Mouse (Mus musculus): ENCODE measurements around the gene Gnb5. TPM values are rescaled to one million over a fixed set of nuclear protein-coding genes. Genes with fewer than 3 reads are reported as not detected.

Gene Gnb5
- polyA plus RNA-seq, 1 experiment, result 5.2 TPM

DNA sequence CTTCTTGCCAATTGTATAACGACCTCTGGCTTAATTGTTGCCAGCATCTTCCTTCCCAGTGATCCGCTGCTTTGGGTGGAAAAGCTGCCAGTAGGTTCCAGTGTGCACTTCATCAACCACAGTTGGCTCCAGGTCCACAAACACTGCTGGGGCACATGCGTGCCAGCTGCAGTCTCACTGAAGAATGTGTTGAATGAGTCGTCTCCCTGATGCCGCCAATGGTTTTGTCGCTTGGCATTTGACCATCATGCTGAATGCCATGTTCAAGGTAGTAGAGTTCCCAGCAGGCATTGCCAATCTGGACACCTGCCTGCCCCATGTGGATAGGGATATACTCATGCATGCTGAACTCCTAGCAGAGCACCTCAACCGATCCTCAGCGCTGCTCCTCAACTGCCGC lies 69.5 kb downstream of the Gnb5 start:
- TF ChIP-seq CTCF (IDR thresholded peaks at IDR 0.05; ENCODE audit: control insufficient read depth, insufficient read depth, low read length) (no peak), POLR2A (IDR thresholded peaks at IDR 0.05; ENCODE audit: borderline replicate concordance, control insufficient read depth, low read depth, low read length) (no peak)
- 93% methylated on average over 9 of the region's 9 CpGs for WGBS

GRCm38 (mm10) chr9:75376428-75376827 lies 70.3 kb downstream of the Gnb5 start:
- WGBS, result 81% methylated on average over 1 of the region's 1 CpGs

More for the DNA sequence above, 69.5 kb downstream of the Gnb5 start:
- Histone ChIP-seq H3K27ac (ENCODE audit: control insufficient read depth, insufficient read depth, low read depth, low read length, poor library complexity) (no peak overlapping the region), H3K4me1 (ENCODE audit: control insufficient read depth, insufficient read depth, low read length) (no peaks in the 10 kb centered on the region), H3K4me3 (replicated peaks; ENCODE audit: control insufficient read depth, low read depth, low read length) (no peak overlapping the region)

DNA sequence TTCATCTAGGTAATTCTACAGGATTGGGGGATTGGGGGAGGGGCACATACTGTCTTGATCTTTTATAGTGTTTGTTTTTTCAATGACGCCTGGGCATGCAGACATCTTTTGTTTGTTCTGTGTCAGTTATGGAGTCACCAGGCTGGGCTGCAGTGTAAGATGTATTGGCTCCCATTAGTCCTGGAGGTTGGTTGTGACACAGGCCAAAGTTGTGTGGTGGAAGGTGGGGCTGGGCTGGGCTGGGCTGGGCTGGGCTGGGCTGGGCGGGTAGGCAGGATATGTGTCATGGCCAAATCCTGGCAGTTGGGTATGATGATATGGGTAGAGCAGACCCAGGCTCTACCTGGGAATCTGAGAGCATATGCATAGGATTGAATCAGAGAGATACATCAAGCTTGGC lies 72.7 kb downstream of the Gnb5 start:
- WGBS, result 67% methylated on average over 2 of the region's 2 CpGs
- no peak overlapping the region for H3K27ac ChIP-seq (ENCODE audit: control insufficient read depth, insufficient read depth, low read depth, low read length, poor library complexity)
- no peaks in the 10 kb centered on the region for H3K4me1 ChIP-seq (ENCODE audit: control insufficient read depth, insufficient read depth, low read length)
- TF ChIP-seq CTCF (IDR thresholded peaks at IDR 0.05; ENCODE audit: control insufficient read depth, insufficient read depth, low read length) (no peak), POLR2A (IDR thresholded peaks at IDR 0.05; ENCODE audit: borderline replicate concordance, control insufficient read depth, low read depth, low read length) (no peak)
- H3K4me3 ChIP-seq (replicated peaks; ENCODE audit: control insufficient read depth, low read depth, low read length), result no peak overlapping the region

More at GRCm38 (mm10) chr9:75376428-75376827, 70.3 kb downstream of the Gnb5 start:
- no peak overlapping the region for H3K27ac ChIP-seq (ENCODE audit: control insufficient read depth, insufficient read depth, low read depth, low read length, poor library complexity)
- no peak overlapping the region for H3K4me3 ChIP-seq (replicated peaks; ENCODE audit: control insufficient read depth, low read depth, low read length)
- TF ChIP-seq POLR2A (IDR thresholded peaks at IDR 0.05; ENCODE audit: borderline replicate concordance, control insufficient read depth, low read depth, low read length), result no peak
- no peak for TF ChIP-seq CTCF (IDR thresholded peaks at IDR 0.05; ENCODE audit: control insufficient read depth, insufficient read depth, low read length)
- H3K4me1 ChIP-seq (ENCODE audit: control insufficient read depth, insufficient read depth, low read length), result no peaks in the 10 kb centered on the region

DNA sequence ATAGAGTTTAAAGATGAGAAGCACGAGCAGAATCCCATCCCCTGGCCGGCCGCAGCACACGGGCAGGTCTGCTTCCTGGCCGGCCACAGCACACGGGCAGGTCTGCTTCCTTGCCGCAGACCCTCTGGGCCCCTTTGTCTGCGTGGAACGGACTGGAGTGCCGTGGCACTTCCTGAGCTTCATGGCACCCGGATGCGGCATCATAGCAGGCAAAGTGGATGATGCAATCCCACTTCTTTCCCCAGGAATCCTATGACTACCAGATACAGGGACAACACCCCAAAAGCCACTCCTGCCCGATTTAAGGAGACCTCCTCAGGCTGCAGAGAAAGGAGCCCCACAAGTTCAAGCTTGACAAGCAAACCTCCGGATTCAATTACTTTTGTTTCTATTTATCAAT lies 76.7 kb downstream of the Gnb5 start:
- 84% methylated on average over 14 of the region's 14 CpGs for WGBS
- Histone ChIP-seq H3K4me3 (replicated peaks; ENCODE audit: control insufficient read depth, low read depth, low read length) (no peak overlapping the region), H3K4me1 (ENCODE audit: control insufficient read depth, insufficient read depth, low read length) (no peaks in the 10 kb centered on the region; the same call in 1 of the 2 replicates), H3K27ac (ENCODE audit: control insufficient read depth, insufficient read depth, low read depth, low read length, poor library complexity) (no peak overlapping the region)
- no peak for TF ChIP-seq POLR2A (IDR thresholded peaks at IDR 0.05; ENCODE audit: borderline replicate concordance, control insufficient read depth, low read depth, low read length)

DNA sequence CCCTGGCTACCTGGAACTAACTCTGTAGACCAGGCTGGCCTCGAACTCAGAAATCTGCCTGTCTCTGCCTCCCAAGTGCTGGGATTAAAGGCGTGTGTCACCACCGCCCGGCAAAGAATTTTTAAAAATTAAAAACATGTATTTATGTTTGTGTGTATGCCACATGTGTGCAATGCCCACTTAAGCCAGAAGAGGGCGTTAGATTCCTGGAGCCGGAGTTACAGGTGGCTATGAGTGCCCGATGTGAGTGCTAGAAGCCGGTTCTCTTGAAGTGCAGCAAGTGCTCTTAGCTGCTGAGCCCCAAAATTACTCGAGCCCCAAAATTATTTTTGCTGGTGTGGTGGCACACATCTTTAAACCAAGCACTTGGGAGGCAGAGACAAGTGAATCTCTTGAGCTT lies 77.7 kb downstream of the Gnb5 start:
- 82% methylated on average over 9 of the region's 9 CpGs for WGBS
- no peak overlapping the region for H3K27ac ChIP-seq (ENCODE audit: control insufficient read depth, insufficient read depth, low read depth, low read length, poor library complexity)
- H3K4me3 ChIP-seq (replicated peaks; ENCODE audit: control insufficient read depth, low read depth, low read length), result no peak overlapping the region
- no peaks in the 10 kb centered on the region; the same call in 1 of the 2 replicates for H3K4me1 ChIP-seq (ENCODE audit: control insufficient read depth, insufficient read depth, low read length)
- TF ChIP-seq POLR2A (IDR thresholded peaks at IDR 0.05; ENCODE audit: borderline replicate concordance, control insufficient read depth, low read depth, low read length) (no peak), CTCF (IDR thresholded peaks at IDR 0.05; ENCODE audit: control insufficient read depth, insufficient read depth, low read length) (no peak)

DNA sequence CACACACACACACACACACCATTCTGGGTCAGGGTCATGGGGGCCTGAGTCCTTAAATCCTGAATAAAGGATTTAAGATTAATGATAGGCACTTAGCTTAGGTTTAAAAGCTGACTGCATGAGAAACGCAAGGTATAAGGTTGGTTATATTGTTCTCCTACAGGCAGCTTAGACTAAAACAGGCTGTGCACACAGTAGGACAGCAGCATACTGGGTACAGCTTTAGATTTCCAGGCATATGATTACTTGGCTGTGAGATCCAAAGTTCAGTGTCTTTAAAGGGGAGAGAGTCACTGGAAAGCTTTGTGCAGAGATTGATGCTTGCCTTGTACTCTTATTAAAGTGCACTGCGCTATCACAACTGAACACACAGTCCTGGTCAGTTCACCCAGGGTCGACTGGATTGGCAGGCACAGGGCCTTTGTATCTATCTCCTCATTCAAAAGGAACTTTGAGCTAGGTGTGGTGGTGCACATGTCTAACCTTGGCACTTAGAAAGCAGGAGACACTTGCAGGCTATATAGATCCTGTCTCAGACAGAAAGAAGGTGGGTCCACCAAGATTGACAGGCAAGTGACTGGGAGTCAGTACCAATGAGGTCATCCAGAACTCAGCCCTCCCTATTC lies 78.4 kb downstream of the Gnb5 start:
- H3K4me1 ChIP-seq (ENCODE audit: control insufficient read depth, insufficient read depth, low read length), result no peaks in the 10 kb centered on the region; the same call in 1 of the 2 replicates
- TF ChIP-seq CTCF (IDR thresholded peaks at IDR 0.05; ENCODE audit: control insufficient read depth, insufficient read depth, low read length), result no peak
- TF ChIP-seq POLR2A (IDR thresholded peaks at IDR 0.05; ENCODE audit: borderline replicate concordance, control insufficient read depth, low read depth, low read length), result no peak
- WGBS, result 73% methylated on average over 3 of the region's 3 CpGs

DNA sequence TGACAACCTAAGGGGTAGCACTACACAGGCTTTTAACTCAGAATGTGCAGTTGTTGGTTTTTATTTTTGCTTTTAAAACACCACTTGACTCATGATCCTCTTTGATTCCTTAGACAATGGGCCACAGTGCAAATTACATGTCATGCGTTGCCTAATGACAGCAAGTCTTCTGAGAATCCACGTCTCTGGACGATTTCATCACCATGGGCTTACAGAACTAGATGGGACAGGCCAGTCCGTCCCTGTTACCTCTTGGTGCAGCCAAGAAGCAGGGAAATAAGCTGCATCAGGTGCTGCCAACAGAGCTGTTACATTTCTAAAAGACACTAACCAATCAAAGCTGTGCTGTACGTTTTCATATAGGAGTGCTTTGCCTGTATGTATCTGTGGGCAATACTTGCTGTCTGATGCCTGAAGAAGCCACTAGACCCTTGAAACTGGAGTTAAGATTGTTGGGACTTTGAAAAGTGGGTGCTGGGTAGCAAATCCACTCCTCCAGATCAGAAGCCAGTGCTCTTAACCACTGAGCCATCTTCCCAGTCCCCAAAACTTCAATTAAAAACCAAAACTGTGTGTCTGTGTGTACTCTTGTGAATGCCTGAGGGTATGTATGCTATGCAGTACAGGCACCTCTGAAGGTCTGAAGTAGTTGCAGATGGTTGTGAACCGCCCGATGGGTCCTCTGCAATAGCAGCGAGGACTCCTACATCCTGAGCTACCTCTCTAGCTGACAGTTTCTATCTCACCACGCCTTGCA lies 79.3 kb downstream of the Gnb5 start:
- no peak overlapping the region for H3K4me3 ChIP-seq (replicated peaks; ENCODE audit: control insufficient read depth, low read depth, low read length)
- no peaks in the 10 kb centered on the region; the same call in 1 of the 2 replicates for H3K4me1 ChIP-seq (ENCODE audit: control insufficient read depth, insufficient read depth, low read length)
- WGBS, result 67% methylated on average over 9 of the region's 9 CpGs
- TF ChIP-seq CTCF (IDR thresholded peaks at IDR 0.05; ENCODE audit: control insufficient read depth, insufficient read depth, low read length), result no peak
- H3K27ac ChIP-seq (ENCODE audit: control insufficient read depth, insufficient read depth, low read depth, low read length, poor library complexity), result no peak overlapping the region

More for the DNA sequence above, 78.4 kb downstream of the Gnb5 start:
- H3K4me3 ChIP-seq (replicated peaks; ENCODE audit: control insufficient read depth, low read depth, low read length), result no peak overlapping the region
- H3K27ac ChIP-seq (ENCODE audit: control insufficient read depth, insufficient read depth, low read depth, low read length, poor library complexity), result no peak overlapping the region

DNA sequence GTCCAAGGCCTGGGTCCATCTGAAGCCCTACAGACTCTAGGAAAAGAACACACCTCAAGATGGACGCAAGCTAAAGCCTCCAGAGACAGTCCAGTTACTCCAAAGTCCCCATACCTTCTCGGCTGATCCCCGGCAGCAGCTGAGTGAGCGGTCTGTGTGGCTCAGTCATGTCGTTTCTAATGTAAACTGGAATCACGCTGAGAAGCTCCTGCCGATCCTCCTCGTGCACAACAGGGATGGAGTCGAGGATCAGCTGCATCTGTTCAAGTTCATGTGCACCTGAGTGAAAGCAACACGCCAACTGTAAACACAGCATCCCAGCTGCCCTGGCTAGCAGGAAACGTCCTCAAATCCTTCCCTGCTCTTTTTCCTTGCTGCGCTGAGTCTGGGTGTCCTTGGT lies 87.2 kb downstream of the Gnb5 start:
- TF ChIP-seq CTCF (IDR thresholded peaks at IDR 0.05; ENCODE audit: control insufficient read depth, insufficient read depth, low read length) (no peak), POLR2A (IDR thresholded peaks at IDR 0.05; ENCODE audit: borderline replicate concordance, control insufficient read depth, low read depth, low read length) (no peak)
- Histone ChIP-seq H3K4me1 (ENCODE audit: control insufficient read depth, insufficient read depth, low read length) (no peaks in the 10 kb centered on the region), H3K27ac (ENCODE audit: control insufficient read depth, insufficient read depth, low read depth, low read length, poor library complexity) (no peak overlapping the region), H3K4me3 (replicated peaks; ENCODE audit: control insufficient read depth, low read depth, low read length) (no peak overlapping the region)
- 87% methylated on average over 12 of the region's 12 CpGs for WGBS

Other genes starting within 250 kb of the Gnb5 start
- gene Myo5a, start 235.3 kb upstream of the Gnb5 start, polyA plus RNA-seq (2011; ENCODE audit: insufficient read depth, insufficient read length, low replicate concordance, missing spikeins), result 9.8 and 16.8 TPM in 2 replicates
- 1.2 TPM in 1 of 2 replicates, not detected in the other for gene Myo5c, start 74.3 kb upstream of the Gnb5 start, polyA plus RNA-seq (2011; ENCODE audit: insufficient read depth, insufficient read length, low replicate concordance, missing spikeins)
- gene Bcl2l10, start 41.5 kb downstream of the Gnb5 start, polyA plus RNA-seq (2011; ENCODE audit: insufficient read depth, insufficient read length, low replicate concordance, missing spikeins), result not detected in 2 replicates
- gene Mapk6, start 103.7 kb downstream of the Gnb5 start, polyA plus RNA-seq (2011; ENCODE audit: insufficient read depth, insufficient read length, low replicate concordance, missing spikeins), result 16.0 and 36.8 TPM in 2 replicates
- 14.4 and 22.5 TPM in 2 replicates for gene Leo1, start 135.2 kb downstream of the Gnb5 start, polyA plus RNA-seq (2011; ENCODE audit: insufficient read depth, insufficient read length, low replicate concordance, missing spikeins)

All from bone marrow, adult 2 months (tissue).